Mouse (Mus musculus) liver, embryonic 11.5 days (tissue): ENCODE results near the gene Cnot2. TPM values are rescaled to one million over a fixed set of nuclear protein-coding genes. Genes with fewer than 3 reads are reported as not detected.
"Not testable (repeated sequence)": the region's sequence is repeated elsewhere in the genome, so short reads cannot be mapped to it uniquely, and the experiment has no call there.

Experiments used
- ATAC-seq: fragments of 200-750 bp; cut with Nextera tagmentation; replicated peaks from 2 replicates; pipeline ENCODE4 v1.8.0; 2017; ENCODE audit warnings: moderate number of reproducible peaks, mild to moderate bottlenecking, moderate TSS enrichment, moderate library complexity; ENCODE audit not compliant: low FRiP score
- DNase-seq: peaks from one replicate; pipeline ENCODE4 v3.0.0-alpha.2; 2017; ENCODE audit warnings: low spot score
- H3K27ac ChIP-seq: fragments of 300-500 bp; sonication (generic); 2 replicates; pipeline ENCODE4 v1.5.1; 2014; ENCODE audit warnings: mild to moderate bottlenecking, low read depth, low read length, control low read depth
- H3K27me3 ChIP-seq: fragments of 300-500 bp; sonication (generic); replicated peaks from 2 replicates; pipeline ENCODE4 v1.6.1; 2014; ENCODE audit warnings: low read length, mixed read lengths; ENCODE audit not compliant: control insufficient read depth, insufficient read depth
- H3K36me3 ChIP-seq: fragments of 300-500 bp; sonication (generic); 2 replicates; pipeline ENCODE4 v1.6.1; 2014; ENCODE audit warnings: mild to moderate bottlenecking, low read length, moderate library complexity, mixed read lengths; ENCODE audit not compliant: control insufficient read depth, insufficient read depth
- H3K4me1 ChIP-seq: fragments of 300-500 bp; sonication (generic); replicated peaks from 2 replicates; pipeline ENCODE4 v1.6.1; 2014; ENCODE audit warnings: low read length, mixed read lengths; ENCODE audit not compliant: control insufficient read depth, insufficient read depth
- H3K4me2 ChIP-seq: fragments of 300-500 bp; sonication (generic); 2 replicates; pipeline ENCODE4 v1.6.1; 2014; ENCODE audit warnings: mild to moderate bottlenecking, control low read depth, moderate library complexity
- H3K4me3 ChIP-seq: fragments of 300-500 bp; sonication (generic); 2 replicates; pipeline ENCODE4 v1.5.1; 2014; ENCODE audit warnings: low read depth, low read length, control low read depth
- H3K9ac ChIP-seq: fragments of 300-500 bp; sonication (generic); 2 replicates; pipeline ENCODE4 v1.6.1; 2014; ENCODE audit warnings: low read depth, low read length, control low read depth
- H3K9me3 ChIP-seq: fragments of 300-500 bp; sonication (generic); 2 replicates; pipeline ENCODE4 v1.6.1; 2016; ENCODE audit warnings: low read length, inconsistent platforms, mixed read lengths; ENCODE audit not compliant: control insufficient read depth
- WGBS: fragments of 180-500 bp; shearing (Covaris S2); extraction: QIAGEN DNeasy Blood & Tissue Kit; methylation state at CpG from one replicate; pipeline ENCODE4 v1.1.7; 2014; 5-methylcytosine and 5-hydroxymethylcytosine counted together
- polyA plus RNA-seq: library from polyadenylated mRNA; unstranded; fragments of >200 nt; fragmentation: Nextera tagmentation; extraction: Ambion mirVana; gene quantifications from 2 replicates; pipeline ENCODE4 v1.2.1, GENCODE M21; 2014

Gene Cnot2
- polyA plus RNA-seq, 1 experiment from 2014 or later, result 77.2 TPM

DNA sequence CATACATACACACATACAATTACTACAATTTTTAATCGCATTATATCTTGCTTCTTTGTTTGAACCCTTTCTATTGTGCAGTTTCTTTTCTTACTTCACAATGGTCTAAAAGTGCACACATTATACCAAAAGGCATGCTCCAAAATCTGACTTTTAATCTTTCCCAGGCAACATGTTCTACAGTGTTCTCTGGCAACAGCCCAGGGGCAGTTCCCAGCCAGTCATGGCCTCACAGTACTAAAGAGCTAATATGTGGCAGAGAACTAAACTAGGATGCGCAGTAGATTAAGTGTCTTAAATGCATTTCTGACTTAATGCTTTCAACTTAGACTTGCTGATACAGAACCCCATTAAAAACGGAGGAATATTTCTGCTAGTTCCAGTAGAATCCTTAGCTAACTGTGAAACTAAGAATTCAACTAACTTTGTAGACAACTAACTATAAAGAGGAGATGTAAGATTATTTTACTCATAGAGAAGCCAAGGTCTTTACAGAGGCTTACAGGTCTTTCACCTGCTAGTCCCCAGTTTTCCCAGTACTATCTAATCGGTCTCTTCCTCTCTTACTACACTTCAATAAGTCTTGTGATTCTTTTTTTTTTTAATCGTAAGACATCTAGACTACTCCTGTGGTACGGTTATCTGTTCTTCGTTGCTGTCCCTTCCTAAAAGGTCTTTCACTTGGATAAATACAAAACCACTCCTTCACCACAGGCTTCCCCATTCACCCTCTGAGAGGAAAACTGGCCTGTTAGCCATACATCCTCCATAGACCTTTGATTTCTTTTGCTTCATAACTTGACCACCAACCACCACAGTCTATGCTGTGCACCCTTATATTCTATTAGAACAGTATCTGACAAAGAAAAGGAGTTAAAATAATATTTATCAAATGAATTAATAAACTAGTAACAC is 13.6 kb downstream of the Cnot2 start:
- ATAC-seq (no peak), DNase-seq (no peak)
- Histone ChIP-seq H3K9me3 (no peaks in the 10 kb centered on the region), H3K9ac (no peak overlapping the region), H3K27me3 (no peaks in the 10 kb centered on the region), H3K27ac (no peak overlapping the region), H3K4me3 (no peak overlapping the region), H3K4me1 (peaks cover 5% of the 10 kb centered on the region; the same call in 1 of the 2 replicates), H3K36me3 (no peaks in the 10 kb centered on the region), H3K4me2 (no peak overlapping the region)
- 69% methylated on average over 7 of the region's 7 CpGs for WGBS

DNA sequence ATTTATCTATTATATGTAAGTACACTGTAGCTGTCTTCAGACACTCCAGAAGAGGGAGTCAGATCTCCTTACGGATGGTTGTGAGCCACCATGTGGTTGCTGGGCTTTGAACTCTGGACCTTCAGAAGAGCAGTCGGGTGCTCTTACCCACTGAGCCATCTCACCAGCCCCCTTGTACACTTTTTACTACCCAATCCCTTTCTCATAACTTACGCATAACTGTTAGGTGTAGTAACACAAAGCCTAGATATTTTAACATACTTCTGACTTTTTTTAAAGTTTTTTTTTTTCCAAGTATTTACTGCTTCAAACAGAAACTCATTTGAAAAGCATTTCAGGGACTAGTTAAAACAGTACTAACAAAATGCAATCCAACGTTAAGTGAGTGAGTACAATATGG is 14.8 kb downstream of the Cnot2 start:
- H3K27ac ChIP-seq, H3K36me3 ChIP-seq, H3K9me3 ChIP-seq, H3K27me3 ChIP-seq, H3K9ac ChIP-seq, H3K4me1 ChIP-seq, H3K4me3 ChIP-seq, ATAC-seq, H3K4me2 ChIP-seq, DNase-seq: not testable (repeated sequence)
- 87% methylated on average over 4 of the region's 4 CpGs for WGBS

DNA sequence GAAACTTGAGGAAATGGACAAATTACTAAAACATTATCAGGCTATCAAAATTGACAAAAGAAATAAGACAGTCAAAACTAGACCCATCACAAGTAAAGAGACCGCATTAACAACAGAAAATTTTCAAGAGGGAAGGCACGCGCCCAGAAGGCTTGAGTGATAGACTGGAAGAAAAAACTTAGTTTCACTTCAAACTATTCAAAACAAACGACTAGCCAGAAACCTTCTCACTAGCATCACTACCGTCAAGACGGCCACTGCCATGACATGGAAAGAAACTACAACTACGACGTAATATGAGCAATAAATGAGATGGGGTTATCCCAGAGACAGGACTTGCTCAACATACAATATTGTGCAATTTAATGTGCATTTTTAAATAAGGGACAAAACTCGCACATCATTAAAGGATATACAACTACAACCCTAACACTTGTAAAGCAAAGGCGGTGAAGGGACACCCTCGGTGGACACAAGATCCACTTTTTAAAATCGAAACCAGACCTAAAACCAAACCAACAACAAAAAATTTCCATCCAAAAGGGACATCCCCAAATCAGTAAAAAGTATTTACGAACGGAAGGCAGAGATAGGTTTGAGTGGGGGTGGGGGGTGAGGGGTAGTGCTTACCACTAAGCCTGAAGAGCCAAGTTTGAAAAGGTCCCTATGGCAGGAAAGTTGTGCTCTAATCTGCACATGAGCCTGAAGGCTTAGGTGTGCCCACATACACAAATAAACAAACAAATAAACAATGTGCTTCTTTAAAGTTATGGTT is 16.3 kb downstream of the Cnot2 start:
- 87% methylated on average over 14 of the region's 14 CpGs for WGBS
- DNase-seq, result no peak
- Histone ChIP-seq H3K4me3 (no peak overlapping the region), H3K4me2 (no peak overlapping the region), H3K27me3 (no peaks in the 10 kb centered on the region), H3K36me3 (no peaks in the 10 kb centered on the region), H3K9me3 (no peaks in the 10 kb centered on the region), H3K9ac (no peak overlapping the region), H3K27ac (no peak overlapping the region), H3K4me1 (peaks cover 5% of the 10 kb centered on the region; the same call in 1 of the 2 replicates)
- no peak for ATAC-seq

DNA sequence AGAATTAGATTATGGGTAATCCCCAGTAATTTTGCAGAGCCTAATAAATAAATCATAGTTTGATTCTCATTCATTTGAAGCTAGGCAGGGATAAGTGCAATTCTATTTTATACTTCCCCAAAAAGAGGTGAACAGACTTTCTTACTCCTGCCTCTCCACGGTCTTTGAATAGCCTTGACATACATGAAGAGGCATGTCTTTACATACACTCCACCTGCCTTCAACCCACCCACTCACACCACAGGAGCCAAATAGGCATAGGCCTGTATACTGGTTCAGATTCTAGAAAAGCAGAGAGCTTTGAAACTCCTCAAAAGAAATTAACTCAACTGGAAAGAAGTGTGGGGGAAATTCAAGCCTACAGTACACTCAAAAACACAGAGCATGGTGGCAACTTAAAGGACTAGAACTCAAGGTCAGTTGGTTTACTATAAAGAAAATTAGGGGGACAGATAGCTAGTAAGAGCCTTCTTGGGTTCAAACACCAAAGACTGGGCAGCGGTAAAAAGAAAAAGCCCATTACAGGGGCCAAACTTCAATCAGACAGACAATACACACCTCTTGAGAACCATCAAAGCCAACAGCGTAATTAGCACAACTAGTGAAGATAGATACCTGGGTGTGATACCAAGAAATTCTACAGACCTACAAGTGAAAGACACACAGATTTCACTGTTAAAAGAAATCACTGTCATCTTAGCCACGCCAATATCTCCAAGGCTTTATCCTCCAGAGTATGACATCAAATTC is 18.4 kb downstream of the Cnot2 start:
- H3K27ac ChIP-seq, result no peak overlapping the region
- 69% methylated on average over 4 of the region's 4 CpGs for WGBS
- DNase-seq, result no peak
- H3K4me2 ChIP-seq, result no peak overlapping the region
- no peaks in the 10 kb centered on the region for H3K9me3 ChIP-seq
- no peak overlapping the region for H3K4me3 ChIP-seq
- no peaks in the 10 kb centered on the region; the same call in 1 of the 2 replicates for H3K4me1 ChIP-seq
- ATAC-seq, result no peak
- no peak overlapping the region for H3K9ac ChIP-seq
- no peaks in the 10 kb centered on the region for H3K36me3 ChIP-seq
- no peaks in the 10 kb centered on the region for H3K27me3 ChIP-seq

DNA sequence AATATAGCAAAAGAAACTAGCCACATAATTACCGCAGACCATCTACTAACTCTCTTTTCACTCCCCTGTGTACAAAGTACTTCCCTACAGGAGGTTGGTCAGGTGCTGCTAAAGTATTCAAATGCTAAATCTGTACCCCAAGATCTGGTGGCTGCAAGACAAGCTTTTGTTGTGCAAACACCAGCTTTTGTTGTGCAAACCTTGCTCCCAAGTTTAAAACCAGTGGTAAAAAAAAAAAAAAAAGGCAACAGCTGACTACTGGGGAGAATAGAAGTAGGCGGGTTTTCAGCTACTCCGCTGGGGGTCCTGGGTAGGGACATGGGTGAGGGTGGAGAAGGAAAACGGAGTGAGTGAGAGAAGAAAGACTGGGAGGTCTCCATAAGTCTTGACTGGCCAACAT is 19.1 kb downstream of the Cnot2 start:
- no peaks in the 10 kb centered on the region for H3K27me3 ChIP-seq
- no peaks in the 10 kb centered on the region for H3K4me1 ChIP-seq
- H3K36me3 ChIP-seq, result no peaks in the 10 kb centered on the region
- H3K27ac ChIP-seq, result no peak overlapping the region
- H3K4me2 ChIP-seq, result no peak overlapping the region
- H3K9me3 ChIP-seq, result no peaks in the 10 kb centered on the region
- 58% methylated on average over 4 of the region's 4 CpGs for WGBS
- DNase-seq (no peak), ATAC-seq (no peak)
- H3K4me3 ChIP-seq, result no peak overlapping the region
- H3K9ac ChIP-seq, result no peak overlapping the region

DNA sequence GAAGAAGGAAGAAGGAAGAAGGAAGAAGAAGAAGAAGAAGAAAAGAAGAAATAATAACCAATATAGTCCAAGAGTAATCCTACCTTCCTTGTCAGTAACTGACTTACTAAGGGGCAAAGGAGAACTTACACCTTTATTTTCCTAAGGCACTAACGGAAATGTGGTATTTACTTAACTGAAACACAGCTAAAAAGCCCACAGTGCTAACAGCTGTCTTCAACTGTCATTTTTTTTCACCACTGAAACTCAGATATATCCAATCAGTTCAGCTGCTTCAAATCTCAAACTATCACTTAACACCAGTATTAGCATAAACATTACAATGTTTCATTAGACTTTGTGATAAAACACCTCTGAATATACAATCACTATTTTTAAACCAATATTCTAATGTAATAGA is 22.1 kb downstream of the Cnot2 start:
- Histone ChIP-seq H3K36me3 (no peaks in the 10 kb centered on the region), H3K9ac (no peak overlapping the region), H3K27ac (no peak overlapping the region), H3K4me2 (no peak overlapping the region), H3K4me1 (0 out of 2 replicates have a peak, but pooled peaks cover 1% of the 10 kb centered on the region), H3K4me3 (no peak overlapping the region), H3K9me3 (no peaks in the 10 kb centered on the region), H3K27me3 (no peaks in the 10 kb centered on the region)
- ATAC-seq (no peak), DNase-seq (no peak)
- 75% methylated on average over 1 of the region's 1 CpGs for WGBS

DNA sequence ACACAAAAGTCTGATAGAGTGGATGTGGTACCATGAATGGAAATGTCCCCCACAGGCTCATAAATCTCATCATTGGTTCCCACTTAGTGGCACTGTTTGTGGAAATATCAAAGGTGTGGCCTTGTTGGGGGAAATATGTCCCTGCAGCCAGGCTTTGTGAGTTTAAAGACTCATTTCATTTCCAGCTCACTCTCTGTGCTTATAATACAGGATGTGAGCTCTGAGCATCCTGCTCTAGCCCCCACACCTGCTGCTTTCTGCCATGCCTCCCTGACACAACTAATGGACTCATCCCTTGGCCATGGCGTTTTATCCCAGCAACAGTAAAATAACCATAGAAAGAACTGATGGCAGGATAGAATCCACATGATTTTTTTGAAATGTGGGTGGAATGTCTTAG is 24.1 kb downstream of the Cnot2 start:
- no peak for ATAC-seq
- Histone ChIP-seq H3K36me3 (no peaks in the 10 kb centered on the region), H3K9me3 (no peaks in the 10 kb centered on the region), H3K27me3 (no peaks in the 10 kb centered on the region), H3K4me2 (no peak overlapping the region), H3K27ac (no peak overlapping the region), H3K9ac (no peak overlapping the region), H3K4me1 (peaks cover 2% of the 10 kb centered on the region; the same call in 1 of the 2 replicates), H3K4me3 (no peak overlapping the region)
- no peak for DNase-seq
- WGBS, result 97% methylated on average over 1 of the region's 1 CpGs

DNA sequence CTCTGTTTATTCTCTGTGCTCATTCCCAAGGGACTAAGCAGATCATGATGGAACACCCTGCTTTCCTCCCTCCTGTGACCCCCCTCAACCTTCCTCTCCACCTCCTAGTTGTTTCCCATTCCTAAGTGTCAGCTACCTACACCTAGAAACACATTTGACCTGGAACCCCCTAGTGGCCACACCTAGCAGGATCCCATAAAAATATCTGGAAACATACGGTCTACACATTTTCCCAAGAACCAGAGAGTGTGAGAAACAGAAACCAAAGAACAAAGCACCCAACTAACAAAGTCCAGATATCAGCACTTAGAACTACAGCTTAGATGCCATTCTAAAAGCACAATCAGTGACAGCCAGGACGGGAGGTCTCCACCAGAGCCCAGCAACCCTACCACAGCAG is 26.9 kb downstream of the Cnot2 start:
- Histone ChIP-seq H3K9ac (no peak overlapping the region), H3K27me3 (no peaks in the 10 kb centered on the region), H3K4me3 (no peak overlapping the region), H3K36me3 (no peaks in the 10 kb centered on the region), H3K4me2 (no peak overlapping the region), H3K9me3 (no peaks in the 10 kb centered on the region), H3K27ac (no peak overlapping the region), H3K4me1 (peaks cover 2% of the 10 kb centered on the region; the same call in 1 of the 2 replicates)
- DNase-seq, result no peak
- no peak for ATAC-seq
- 55% methylated on average over 2 of the region's 2 CpGs for WGBS
